Mouse (Mus musculus): Measurements from ENCODE around the gene Nupl2.

- TF ChIP-seq CTCF (IDR thresholded peaks at IDR 0.05; ENCODE audit: borderline replicate concordance, insufficient read depth, low read length) (no peak), POLR2A (IDR thresholded peaks at IDR 0.05; ENCODE audit: low read depth, low read length) (no peak)
These were observed 23.7 kb downstream of the Nupl2 start for GRCm38 (mm10) chr5:24188476-24188875.

Measured in embryonic fibroblast, embryonic 13.5 days (primary cell).